Mouse (Mus musculus) urinary bladder, postnatal 25 days (tissue): Measurements from ENCODE around the gene Aggf1.
"Not testable (repeated sequence)": the region's sequence is repeated elsewhere in the genome, so short reads cannot be mapped to it uniquely, and the experiment has no call there.

Experiments
- DNase-seq: peaks from one replicate; pipeline ENCODE4 v3.0.0; 2022; ENCODE audit warnings: low spot score

The Aggf1 gene

DNA sequence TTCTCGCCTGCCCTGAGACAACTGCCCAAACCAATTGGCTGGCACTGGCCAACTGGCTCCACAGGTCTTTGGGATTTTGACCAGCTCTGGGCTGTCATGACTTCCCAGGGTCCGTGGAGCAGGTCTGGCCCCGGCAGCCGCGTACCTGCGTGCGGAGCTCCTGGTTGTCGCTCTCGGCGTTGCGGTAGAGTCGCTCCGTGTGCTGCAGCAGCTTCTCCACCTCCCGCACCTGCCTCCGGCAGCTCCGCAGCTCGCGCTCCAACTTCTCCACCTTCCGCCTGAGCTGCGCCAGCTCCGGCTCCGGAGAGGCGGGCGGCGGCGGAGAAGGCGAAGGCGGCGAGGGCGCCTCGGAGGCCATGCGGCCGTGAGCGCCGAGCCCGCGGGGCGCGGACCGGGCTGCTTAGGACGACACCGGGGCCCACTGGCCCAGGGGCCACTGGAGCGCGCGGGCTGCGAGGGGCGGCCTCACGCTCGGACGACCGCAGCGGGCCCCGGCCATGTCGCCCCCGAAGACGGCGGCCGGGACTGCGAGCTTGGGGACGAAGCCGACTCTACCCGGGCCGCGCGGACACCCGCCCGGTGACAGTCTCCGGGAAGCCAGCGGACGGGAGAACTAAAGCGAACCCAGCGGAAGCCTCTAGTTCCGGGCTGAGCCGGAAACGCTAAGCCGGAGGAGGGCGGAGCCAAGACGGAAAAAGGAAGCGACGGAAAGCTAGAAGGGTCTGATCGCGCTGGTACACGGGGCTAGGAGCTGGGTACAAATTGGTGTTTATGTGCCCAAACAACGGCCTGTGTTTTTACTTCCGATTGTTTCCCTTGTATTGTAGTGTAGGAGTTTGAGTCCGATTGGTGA is at the start of gene Aggf1:
Gene Aggf1 (minus strand): TSS at position 652 of the 853 bp plus-strand sequence.
- peak; percentile 81 for DNase-seq

DNA sequence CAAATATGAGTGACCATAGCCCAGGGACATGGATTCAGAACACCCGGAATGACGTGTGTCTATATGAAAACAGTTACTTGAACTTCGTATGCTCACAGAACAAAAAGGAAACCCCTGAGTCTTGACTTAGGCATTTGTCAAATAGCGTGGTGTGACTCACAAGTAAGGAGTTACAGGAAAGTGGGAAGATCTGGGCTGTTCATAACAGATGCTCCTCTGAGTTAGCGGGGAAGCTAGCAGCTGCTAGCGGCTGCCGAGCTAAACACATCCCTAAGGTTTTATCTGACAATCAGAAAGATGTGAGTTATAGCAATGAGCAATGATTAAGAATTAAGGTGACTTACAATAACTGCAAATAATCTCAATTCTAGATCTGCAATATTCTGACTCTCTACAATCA is 49.8 kb upstream of the Aggf1 start:
- no peak for DNase-seq

DNA sequence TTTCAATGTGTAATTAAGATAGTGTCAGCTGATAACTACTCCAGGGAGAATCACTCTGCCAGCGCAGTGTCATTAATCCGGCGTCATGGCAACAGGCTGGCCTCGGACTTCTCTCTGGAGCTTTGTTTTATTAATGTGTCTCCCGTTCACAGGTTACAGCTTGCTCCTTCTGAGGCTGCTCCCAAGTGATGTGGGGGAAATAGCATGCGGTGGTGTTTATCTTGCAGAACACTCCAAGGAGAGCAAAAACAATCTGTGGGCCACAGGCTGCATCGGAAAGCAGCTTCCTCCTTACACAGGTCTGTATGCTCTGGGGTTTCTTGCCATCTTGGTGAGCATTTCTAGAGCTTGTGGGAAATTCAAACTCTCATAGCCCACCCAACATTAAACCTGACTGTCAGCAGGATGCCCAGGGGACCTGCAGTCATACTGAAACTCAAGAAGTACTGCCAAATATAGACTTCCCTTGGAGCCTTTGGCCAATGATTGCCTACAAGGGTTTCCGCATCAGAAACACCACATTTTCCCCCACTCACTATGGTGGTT is 44.1 kb upstream of the Aggf1 start:
- no peak for DNase-seq

DNA sequence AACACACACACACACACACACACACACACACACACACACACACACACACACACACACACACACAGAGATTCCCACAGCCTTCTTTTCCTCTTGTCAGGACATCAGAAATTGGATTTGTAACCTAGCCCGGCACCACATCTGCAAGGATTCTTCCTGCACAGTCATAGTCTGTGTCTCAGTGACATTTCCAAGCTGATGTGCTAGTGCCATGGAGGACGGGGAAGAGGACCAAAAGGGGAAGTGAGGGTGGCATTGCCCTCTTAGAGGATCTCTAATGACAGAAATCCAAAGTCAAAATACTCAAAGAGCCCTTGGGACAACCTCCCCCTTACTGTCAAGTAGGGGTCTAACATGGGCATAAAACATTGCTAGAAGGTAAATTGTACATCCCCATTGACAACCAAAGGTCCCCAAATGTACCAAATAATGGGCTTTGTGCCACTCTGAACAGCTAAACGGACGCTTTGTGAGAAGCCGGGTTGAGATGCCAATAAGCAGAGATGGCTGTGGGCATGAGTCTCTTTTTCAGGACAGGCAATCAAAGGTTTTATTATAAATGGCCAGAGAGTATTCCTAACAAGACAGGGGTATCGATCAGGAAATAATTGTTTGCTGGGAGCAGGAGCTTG is 43.5 kb upstream of the Aggf1 start:
- no peak for DNase-seq

DNA sequence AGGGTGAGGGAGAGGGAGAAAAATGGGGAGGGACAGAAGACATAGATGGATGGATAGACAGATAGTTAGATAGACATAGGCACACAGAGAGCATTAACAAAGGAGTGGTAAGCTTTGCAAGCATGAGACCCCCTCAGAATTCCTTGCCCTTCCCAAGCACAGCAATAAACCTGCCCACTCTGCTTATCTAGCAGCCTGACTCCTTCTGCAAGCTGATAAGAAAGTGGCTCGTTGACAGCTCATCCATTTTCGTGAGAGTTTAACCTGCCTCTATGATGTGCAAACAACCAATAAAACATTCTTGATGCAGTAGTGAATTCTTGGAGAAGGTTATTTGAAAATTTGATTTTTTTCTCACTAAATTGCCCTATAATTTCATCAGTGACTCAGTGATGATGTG is 37.1 kb upstream of the Aggf1 start:
- DNase-seq: no peak

DNA sequence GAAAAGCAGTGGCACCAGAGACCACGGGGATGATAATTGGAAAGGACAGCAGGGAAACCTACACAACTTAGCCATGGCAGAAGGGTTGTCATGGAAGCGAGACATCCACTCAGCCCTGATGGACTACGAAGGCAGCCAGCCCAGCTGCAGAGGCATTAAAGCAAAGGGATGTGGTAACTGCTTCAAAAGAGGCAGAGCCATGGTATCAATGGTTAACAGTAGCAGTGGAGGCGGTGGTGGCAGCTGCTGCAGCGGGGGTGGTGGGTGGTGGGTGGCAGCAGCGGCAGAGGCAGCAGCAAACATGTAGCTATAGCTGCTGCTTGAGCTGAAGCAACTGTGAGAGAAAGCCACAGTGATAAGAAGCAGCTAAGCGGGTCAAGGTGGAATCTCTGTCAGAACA is 18.1 kb upstream of the Aggf1 start:
- DNase-seq: no peak

DNA sequence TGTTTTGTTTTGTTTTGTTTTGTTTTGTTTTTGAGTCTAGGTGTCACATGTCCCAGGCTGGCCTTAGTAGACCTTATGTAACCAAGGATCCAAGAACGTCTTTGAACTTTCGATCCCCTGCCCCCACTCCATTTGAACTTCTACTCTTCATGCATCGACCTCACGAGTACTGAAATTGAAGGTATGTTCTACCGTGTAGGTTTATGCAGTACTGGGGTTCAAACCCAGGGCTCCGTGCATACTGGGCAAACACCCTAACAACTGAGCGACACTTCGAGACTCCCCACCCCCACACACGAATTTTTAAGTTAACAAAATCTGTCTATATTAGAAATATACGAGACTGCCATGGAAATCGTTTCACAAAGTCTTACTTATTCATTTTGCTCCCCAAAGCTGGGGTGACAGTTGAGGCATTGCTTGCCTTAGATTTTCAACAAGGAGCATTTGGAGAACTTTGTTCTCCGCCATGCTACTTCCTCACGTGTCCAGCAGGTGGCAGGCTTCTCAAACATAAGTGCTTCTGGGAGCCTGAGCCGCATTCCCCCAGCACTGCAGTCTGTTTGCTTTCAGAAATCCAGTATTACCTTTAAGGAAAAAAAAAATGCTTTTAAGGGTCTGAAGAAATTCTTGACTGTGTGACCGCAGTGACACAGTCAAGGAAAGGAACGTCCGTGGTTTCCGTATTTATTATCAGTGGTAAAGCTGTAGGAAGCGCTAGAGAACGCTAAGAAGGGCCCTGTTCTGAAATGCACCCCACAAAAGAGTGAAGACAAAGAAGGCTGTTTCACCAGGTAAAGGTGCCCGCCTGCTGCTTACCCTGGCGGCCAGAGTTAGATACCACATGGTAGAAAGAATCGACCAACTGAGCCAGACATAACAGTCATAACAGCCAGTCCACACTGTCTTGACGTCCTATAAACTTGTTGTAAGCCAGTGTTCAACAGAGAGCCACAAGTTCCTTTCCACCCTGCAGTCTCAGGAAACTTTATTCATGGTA is 15.0 kb upstream of the Aggf1 start:
- DNase-seq: peak; percentile 75

DNA sequence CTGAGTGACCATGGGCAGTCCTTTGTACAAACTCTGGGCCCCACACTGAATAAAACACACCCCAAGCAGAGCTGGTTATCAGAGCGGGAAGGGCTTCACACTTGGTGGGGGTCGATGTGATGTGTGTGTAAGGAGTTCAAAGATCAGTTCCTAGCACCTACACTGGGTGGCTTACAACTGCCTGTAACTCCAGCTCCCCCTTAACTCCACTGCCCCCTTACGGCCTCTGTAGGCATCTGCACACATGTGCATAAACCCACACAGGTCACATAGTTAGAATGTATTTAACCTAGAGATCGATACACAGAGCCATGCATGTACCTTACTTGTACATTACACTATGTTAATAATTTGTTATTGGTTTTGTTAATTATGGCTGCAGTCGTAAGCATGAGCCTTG is 13.1 kb upstream of the Aggf1 start:
- no peak for DNase-seq

DNA sequence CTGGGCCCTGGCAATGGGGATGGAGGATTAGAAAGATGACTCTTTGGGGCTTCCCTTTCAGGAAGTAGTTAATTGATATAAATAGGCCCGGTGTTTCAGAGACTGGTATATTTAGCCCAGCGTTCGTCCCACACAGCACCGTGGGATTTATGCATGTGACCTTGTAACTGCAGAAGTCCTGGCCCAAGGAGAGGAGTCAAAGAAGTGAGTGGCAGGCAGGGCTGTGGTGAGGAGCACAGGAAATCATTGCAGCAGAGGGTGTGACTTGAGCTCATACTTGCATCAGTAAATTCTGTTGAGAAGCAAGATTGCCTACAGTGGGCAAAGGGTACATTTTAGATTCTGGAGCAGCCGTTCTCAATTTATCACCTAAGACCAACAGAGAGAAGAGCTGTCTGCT is 7.3 kb upstream of the Aggf1 start:
- DNase-seq: no peak

DNA sequence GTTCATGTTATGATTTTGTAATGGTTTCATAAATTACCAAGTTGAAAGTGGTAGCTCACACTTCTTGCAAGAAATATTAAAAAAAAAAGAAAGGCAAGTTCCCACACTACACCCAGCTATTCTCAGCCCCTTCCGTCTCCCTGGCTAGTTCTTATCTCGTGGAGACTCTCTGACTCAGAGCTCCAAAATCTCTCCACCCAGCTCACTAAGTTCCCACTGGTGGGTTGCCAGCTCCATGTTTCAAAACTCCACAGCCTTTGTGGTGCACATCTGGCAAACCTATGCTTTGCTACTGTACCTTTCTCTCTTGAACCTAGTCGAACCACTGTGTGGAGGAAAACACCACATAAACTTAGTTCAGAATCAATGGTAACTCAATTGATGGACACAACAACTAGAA is 3.5 kb upstream of the Aggf1 start:
- peak; percentile 20 for DNase-seq

DNA sequence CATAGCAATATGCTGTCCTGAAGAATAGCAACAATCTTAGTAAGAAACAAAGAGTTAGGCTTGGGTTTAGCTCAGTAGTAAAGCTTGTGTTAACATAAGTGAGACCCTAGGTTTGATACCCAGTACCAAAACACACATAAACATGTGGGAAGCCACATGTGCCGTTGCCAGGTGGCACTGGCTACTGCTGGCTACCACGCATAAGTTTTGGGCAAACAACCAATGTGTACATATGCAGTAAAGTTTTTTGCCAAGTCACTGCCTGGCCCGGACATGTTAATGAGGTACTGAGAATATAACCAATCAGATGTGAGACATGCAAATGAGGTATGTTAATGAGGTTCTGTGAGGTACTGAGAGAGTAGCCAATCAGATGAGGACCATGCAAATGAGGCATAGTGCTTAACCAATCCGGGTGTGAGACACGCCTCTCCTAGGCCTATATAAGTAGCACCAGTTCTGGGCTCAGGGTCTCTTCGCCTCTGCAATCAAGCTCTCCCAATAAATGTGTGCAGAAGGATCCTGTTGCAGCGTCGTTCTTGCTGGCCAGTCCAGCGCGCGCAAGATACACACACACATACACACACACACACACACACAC is 1.6 kb upstream of the Aggf1 start:
- DNase-seq: not testable (repeated sequence)

DNA sequence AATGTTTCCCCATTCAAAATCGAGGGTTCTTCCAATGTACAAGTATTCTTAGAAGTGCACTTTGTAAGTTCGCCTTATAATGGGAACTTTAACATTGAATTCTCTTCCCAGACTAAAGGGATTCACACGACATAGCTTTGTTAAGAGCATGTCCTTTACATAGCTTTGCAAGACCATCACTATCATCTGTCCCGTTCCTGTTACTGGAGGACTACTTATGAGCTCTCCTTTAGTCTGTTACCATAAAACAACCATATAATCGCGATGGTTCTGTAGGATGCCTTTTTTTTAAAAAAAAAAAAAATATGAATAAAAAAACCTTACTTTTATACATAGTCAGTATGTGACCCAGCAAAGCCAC is 382 bp upstream of the Aggf1 start:
- no peak for DNase-seq

DNA sequence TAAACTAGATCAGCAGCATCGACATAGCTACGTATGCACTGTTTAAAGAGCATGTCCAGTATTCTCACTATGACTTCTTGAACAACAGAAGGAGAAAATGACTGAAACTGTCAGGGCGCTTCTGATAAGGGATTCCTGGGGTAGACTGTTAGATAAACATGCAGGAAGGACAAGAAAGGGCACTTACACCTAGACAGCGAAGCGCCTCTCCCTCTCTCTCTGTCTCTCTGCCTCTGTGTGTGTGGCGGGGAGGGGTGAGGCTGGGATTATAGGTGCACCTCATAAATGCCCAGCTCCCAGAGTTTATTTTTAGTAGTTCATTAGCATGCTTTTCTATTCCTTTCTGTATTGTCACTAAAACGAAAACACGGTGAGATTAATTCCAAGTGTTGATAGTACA is 8.8 kb downstream of the Aggf1 start:
- DNase-seq: no peak

DNA sequence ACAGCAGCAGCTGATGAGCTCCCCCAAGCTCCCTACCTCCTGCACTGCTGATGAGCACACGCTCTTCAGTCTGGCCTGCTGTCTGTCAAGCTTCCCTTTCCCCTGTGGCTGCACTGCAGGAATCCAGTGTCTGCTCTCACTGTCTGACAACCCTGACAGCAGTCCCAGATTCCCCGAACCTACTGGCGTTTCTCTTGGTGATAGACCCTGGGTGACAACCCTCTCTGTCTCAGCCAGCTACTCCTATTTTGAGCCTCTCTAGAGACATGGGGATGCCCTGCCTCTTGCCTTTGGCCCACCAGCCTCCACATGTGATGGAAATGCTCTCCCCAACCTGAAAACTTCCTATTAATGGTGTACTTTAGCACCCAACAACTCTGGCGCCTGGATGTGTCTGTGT is 11.7 kb downstream of the Aggf1 start:
- no peak for DNase-seq

DNA sequence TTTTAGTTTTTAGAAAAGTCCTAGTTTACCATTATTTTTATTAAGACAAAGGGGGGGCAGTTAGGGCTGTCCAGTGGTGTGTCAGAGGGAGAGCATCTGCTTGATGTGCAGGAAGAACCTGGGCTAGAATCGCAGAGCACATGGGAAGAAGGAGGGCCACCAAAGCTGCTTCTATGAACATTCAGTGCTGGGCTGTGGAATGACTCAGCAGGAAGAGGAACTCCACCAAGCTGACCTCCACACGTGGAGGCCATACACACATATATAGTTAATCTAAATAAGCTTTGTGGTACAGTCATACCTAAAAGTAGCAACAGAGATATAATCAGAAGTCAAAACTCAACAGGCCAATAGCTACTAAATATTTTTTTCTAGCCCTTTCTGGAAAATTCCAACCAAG is 16.9 kb downstream of the Aggf1 start:
- DNase-seq: no peak

DNA sequence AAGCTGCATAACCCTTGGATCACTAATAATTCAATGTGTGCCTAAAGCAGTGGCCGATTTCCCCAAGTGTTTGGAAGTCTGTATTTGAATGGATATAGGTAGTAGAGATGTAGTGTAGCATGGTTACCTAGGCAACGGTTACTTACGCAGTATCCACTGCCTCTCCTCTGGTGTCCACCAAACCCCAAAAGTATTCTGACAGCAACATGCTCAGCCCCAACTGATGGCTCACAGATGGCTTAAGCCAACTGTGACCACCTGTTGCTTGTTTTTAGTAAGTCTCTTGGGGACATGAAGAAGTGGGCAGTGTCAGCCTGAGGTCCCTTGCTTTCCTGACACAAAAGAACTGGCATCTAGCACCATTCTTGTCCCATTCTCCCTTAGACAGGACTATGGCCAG is 26.7 kb downstream of the Aggf1 start:
- no peak for DNase-seq

DNA sequence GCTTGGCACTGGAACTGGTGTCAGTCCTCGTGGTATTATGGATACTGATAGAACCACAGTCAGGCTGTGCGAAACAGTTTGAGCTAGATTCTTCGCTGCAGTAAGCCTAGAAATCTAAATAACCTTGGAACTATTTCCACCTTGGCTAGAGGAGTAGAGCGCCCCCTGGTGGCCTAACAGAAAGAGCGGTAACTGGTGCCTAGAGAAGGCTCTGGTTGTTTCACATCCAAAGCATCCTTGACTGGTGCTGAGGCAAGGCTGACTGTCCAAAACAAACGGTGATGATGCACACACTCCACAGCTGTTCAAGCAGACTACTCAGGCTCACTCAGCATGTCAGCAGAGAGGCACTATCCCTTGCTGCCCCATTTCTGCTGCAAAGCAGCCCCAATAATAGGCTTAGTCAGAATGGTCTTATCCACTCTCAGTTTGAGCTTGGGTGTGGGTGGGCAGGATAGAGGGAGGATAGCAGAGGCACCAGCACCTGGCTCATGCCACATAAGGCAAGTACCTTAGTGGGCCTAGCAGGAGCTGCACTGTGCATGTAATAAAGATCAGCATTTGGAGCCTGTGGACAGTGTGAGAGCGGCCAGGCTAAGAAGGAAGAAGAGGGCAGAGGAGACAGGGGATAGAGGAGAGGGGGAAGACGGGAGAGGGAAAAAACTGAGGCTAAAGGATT is 28.0 kb downstream of the Aggf1 start:
- peak; percentile 76 for DNase-seq

DNA sequence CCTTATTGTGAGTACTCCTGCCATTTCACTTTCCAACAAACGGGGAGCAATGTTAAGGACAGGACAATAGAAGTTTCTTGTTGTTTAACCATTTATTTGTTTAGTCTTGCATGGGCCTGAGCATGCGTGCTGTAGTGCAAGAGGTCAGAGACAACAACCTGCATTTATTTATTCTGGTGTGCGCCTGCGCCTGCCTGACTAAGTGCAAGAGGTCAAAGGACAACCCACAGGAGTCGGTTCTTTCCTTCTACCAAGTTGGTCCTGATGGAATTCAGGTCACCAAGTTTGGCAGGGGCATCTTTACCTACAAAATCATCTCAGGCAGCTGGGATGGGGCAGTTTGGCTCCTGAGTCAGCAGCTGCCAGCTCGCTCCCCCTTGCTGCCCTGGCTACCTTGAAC is 29.3 kb downstream of the Aggf1 start:
- no peak for DNase-seq

DNA sequence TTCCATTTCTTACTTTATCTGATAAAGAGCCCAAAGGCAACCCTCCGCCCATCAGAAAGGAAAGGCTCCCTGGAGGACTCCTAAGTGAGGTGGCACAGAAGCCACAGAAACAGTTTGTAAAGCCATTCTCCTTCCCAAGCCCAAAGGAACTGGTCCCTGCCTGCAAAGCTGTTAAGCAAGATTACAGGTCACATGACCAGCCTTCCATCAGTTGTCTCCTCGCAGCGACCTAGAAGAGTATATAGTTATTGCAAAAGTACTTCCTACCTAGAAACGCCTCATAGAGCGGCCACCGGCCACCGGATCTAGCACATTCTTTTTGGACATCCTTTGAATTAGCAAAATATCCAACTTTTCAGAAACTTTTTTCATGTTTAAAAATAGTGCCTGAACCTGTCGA is 31.7 kb downstream of the Aggf1 start:
- no peak for DNase-seq

DNA sequence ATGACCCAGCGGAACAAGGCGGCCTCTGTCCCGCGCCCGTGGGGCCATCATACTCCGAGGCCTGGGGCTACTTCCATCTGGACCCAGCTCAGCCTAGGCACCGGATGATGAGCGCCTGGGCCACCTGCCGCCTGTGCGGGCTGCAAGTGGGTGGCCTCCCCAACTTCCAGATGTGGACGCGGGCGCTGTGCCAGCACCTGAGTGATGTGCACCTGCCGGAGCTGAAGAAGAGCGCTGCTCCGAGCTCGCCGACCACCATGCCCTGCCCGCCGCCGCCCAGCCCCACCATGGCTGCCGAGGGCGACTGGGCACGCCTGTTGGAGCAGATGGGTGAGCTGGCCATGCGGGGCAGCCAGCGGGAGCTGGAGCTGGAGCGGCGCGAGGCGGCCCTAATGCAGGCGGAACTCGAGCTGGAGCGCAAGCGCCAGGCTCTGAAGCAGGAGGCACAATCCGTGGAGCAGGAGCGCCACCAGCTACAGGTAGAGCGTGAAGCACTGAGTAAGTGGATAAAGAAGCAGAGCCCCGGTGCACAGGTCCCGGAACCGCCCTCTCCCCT is 39.0 kb downstream of the Aggf1 start:
- no peak for DNase-seq
